Mouse (Mus musculus) intestine, embryonic 15.5 days (tissue): ENCODE data around the gene Lmo4. TPM values are rescaled to one million over a fixed set of nuclear protein-coding genes. Genes with fewer than 3 reads are reported as not detected.
A peak's percentile ranks its signal among the peaks of the same experiment; 100 is the strongest.

ENCODE experiments used
- ATAC-seq: fragments of 200-750 bp; cut with Nextera tagmentation; 2 replicates; pipeline ENCODE4 v1.8.0; 2017; ENCODE audit warnings: moderate TSS enrichment, moderate library complexity
- H3K27ac ChIP-seq: fragments of 300-500 bp; sonication (generic); 2 replicates; pipeline ENCODE4 v1.5.1; 2015; ENCODE audit warnings: mild to moderate bottlenecking, inconsistent platforms
- H3K27me3 ChIP-seq: fragments of 300-500 bp; sonication (generic); replicated peaks from 2 replicates; pipeline ENCODE4 v1.6.1; 2015; ENCODE audit warnings: inconsistent platforms
- H3K36me3 ChIP-seq: fragments of 300-500 bp; sonication (generic); 2 replicates; pipeline ENCODE4 v1.6.1; 2015; ENCODE audit warnings: inconsistent platforms
- H3K4me1 ChIP-seq: fragments of 300-500 bp; sonication (generic); replicated peaks from 2 replicates; pipeline ENCODE4 v1.6.1; 2015; ENCODE audit warnings: inconsistent platforms
- H3K4me2 ChIP-seq: fragments of 300-500 bp; sonication (generic); replicated peaks from 2 replicates; pipeline ENCODE4 v1.6.1; 2015; ENCODE audit warnings: mild to moderate bottlenecking, inconsistent platforms
- H3K4me3 ChIP-seq: fragments of 300-500 bp; sonication (generic); replicated peaks from 2 replicates; pipeline ENCODE4 v1.5.1; 2015; ENCODE audit warnings: inconsistent platforms
- H3K9ac ChIP-seq: fragments of 300-500 bp; sonication (generic); 2 replicates; pipeline ENCODE4 v1.6.1; 2015; ENCODE audit warnings: inconsistent platforms
- H3K9me3 ChIP-seq: fragments of 300-500 bp; sonication (generic); 2 replicates; pipeline ENCODE4 v1.6.1; 2016; ENCODE audit warnings: inconsistent platforms
- WGBS: fragments of 180-500 bp; shearing (Covaris S2); methylation state at CpG from one replicate; pipeline ENCODE4 v1.1.7; 2015; 5-methylcytosine and 5-hydroxymethylcytosine counted together
- polyA plus RNA-seq: library from polyadenylated mRNA; unstranded; fragments of >200 nt; fragmentation: Nextera tagmentation; extraction: Ambion mirVana; gene quantifications from 2 replicates; pipeline ENCODE4 v1.2.1, GENCODE M21; 2015

Gene Lmo4
- polyA plus RNA-seq: 53.6 and 60.8 TPM in 2 replicates

DNA sequence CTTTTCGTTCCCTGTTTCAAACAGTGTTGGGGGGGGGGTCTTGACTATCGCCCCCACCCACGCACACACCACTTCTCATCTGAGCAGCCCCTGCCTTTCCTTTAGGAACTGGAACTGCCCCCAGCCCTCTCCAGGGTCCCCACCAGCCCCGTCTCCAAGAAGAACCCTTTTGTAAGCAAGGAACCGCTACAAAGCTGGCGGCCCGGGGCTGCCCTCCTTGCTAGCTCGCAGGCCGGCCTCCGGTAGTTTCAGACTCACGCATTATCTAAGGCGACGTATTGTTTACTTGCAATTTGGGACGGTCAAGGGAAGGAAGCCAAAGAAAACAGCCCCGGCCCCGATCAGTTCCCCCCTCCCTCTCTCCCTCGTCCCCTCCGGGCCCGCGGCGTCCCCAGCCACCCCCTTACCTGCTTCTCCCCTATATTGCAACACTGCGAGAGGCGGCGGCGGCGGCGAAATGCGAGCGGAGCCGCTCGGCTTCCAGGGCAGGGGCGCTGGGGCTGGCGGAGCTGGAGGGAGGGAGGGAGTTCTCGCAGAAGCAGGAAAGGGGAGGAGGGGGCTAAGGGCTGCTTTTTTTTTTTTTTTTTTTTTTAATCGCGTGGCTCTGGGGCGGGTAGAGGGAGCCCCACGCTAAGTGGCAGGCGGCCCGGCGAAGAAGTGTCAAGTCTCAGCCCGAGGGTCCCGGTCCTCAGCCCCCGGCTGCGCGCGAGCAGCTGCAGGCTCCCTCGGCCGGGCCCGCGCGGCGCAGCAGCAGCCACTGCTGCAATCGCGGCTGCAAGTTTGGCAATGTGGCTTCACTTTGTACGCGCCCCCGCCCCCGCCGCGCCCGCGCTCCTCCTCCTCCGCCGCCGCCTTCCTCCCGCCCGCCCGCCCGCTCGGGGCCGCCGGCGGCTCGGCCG, at the start of gene Lmo4:
Lmo4 (minus strand) TSS at position 808 of the 899 bp plus-strand sequence.
- peak; percentile 81 for ATAC-seq

GRCm38 (mm10) chr3:144254281-144254680, 49.3 kb upstream of the Lmo4 start:
- H3K4me1 ChIP-seq: 0 out of 2 replicates have a peak, but pooled peaks cover 3% of the 10 kb centered on the region
- H3K4me2 ChIP-seq: no peak overlapping the region
- no peak for ATAC-seq
- 92% methylated on average over 5 of the region's 5 CpGs for WGBS
- H3K27ac ChIP-seq: no peak overlapping the region
- H3K36me3 ChIP-seq: no peaks in the 10 kb centered on the region
- H3K4me3 ChIP-seq: no peak overlapping the region
- H3K27me3 ChIP-seq: no peaks in the 10 kb centered on the region
- H3K9me3 ChIP-seq: no peaks in the 10 kb centered on the region
- no peak overlapping the region for H3K9ac ChIP-seq

More for the DNA sequence above, at the start of gene Lmo4:
- peaks cover 13% of the 10 kb centered on the region; the same call in 1 of the 2 replicates for H3K4me1 ChIP-seq
- H3K27ac ChIP-seq: peak within 1 kb of the TSS; percentile 98
- H3K9ac ChIP-seq: peak within 1 kb of the TSS; percentile 95
- H3K4me2 ChIP-seq: peak within 1 kb of the TSS; percentile 91
- no peaks in the 10 kb centered on the region for H3K27me3 ChIP-seq
- H3K36me3 ChIP-seq: no peaks in the 10 kb centered on the region
- H3K4me3 ChIP-seq: peak within 1 kb of the TSS; percentile 88
- under 1% methylated on average over 58 of the region's 76 CpGs for WGBS
- H3K9me3 ChIP-seq: no peaks in the 10 kb centered on the region

- no peak overlapping the region for H3K4me2 ChIP-seq
- 40% methylated on average over 6 of the region's 6 CpGs for WGBS
- no peak overlapping the region for H3K4me3 ChIP-seq
- 0 out of 2 replicates have a peak, but pooled peaks cover 3% of the 10 kb centered on the region for H3K4me1 ChIP-seq
- ATAC-seq: no peak
- H3K27me3 ChIP-seq: no peaks in the 10 kb centered on the region
- H3K9me3 ChIP-seq: no peaks in the 10 kb centered on the region
- no peaks in the 10 kb centered on the region for H3K36me3 ChIP-seq
- H3K9ac ChIP-seq: no peak overlapping the region
- no peak overlapping the region for H3K27ac ChIP-seq
Measured at GRCm38 (mm10) chr3:144253018-144253417, 48.0 kb upstream of the Lmo4 start.

- H3K36me3 ChIP-seq: no peaks in the 10 kb centered on the region
- 0 out of 2 replicates have a peak, but pooled peaks cover 3% of the 10 kb centered on the region for H3K4me1 ChIP-seq
- no peak overlapping the region for H3K27ac ChIP-seq
- H3K4me3 ChIP-seq: no peak overlapping the region
- 78% methylated on average over 4 of the region's 4 CpGs for WGBS
- ATAC-seq: no peak
- H3K27me3 ChIP-seq: no peaks in the 10 kb centered on the region
- H3K9ac ChIP-seq: no peak overlapping the region
- H3K9me3 ChIP-seq: no peaks in the 10 kb centered on the region
- H3K4me2 ChIP-seq: no peak overlapping the region
Measured at GRCm38 (mm10) chr3:144252109-144252508, 47.1 kb upstream of the Lmo4 start.

DNA sequence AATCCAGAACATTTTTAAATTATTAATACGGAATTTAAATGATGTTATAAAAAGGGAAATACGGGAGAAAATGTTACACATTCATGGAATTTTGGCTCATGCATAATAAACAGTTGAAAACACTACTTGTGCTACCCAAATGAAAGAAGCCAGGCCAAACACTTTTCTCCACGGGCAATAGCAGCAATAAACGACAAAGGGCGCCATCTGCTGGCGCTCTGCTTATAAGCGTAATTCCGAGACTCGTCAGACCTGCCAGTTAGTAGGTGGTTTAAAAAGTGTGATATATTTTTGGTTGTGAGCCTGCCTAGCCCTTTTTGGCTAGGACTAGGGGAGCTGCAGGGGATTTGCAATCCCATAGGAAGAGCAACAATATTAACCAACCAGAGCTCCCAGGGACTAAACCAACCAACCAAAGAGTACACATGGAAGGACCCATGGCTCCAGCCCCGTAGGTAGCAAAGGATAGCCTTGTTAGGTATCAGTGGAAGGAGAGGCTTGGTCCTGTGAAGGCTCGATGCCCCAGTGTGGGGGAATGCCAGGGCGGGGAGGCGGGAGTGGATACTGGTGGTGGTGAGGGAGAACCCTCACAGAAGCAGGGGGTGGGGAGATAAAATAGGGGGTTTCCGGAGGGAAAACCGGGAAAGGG, 37.1 kb upstream of the Lmo4 start:
- 24% methylated on average over 15 of the region's 15 CpGs for WGBS
- H3K36me3 ChIP-seq: no peaks in the 10 kb centered on the region
- 0 out of 2 replicates have a peak, but pooled peaks have one; percentile 47 for ATAC-seq

GRCm38 (mm10) chr3:144241161-144241560, 36.1 kb upstream of the Lmo4 start:
- Histone ChIP-seq H3K9me3 (no peaks in the 10 kb centered on the region), H3K27ac (no peak overlapping the region), H3K4me3 (no peak overlapping the region), H3K9ac (no peak overlapping the region), H3K4me2 (no peak overlapping the region), H3K27me3 (no peaks in the 10 kb centered on the region), H3K36me3 (no peaks in the 10 kb centered on the region), H3K4me1 (no peaks in the 10 kb centered on the region)
- 92% methylated on average over 3 of the region's 3 CpGs for WGBS
- ATAC-seq: no peak

More for the DNA sequence above, 37.1 kb upstream of the Lmo4 start:
- Histone ChIP-seq H3K4me2 (no peak overlapping the region), H3K27ac (no peak overlapping the region), H3K9me3 (no peaks in the 10 kb centered on the region), H3K4me1 (no peaks in the 10 kb centered on the region), H3K9ac (no peak overlapping the region), H3K27me3 (no peaks in the 10 kb centered on the region), H3K4me3 (no peak overlapping the region)

GRCm38 (mm10) chr3:144238482-144238881, 33.5 kb upstream of the Lmo4 start:
- no peak overlapping the region for H3K27ac ChIP-seq
- no peaks in the 10 kb centered on the region for H3K27me3 ChIP-seq
- no peak overlapping the region for H3K9ac ChIP-seq
- H3K4me1 ChIP-seq: no peaks in the 10 kb centered on the region
- H3K9me3 ChIP-seq: no peaks in the 10 kb centered on the region
- no peak for ATAC-seq
- WGBS: 90% methylated on average over 11 of the region's 11 CpGs
- no peak overlapping the region for H3K4me2 ChIP-seq
- H3K4me3 ChIP-seq: no peak overlapping the region
- H3K36me3 ChIP-seq: no peaks in the 10 kb centered on the region

DNA sequence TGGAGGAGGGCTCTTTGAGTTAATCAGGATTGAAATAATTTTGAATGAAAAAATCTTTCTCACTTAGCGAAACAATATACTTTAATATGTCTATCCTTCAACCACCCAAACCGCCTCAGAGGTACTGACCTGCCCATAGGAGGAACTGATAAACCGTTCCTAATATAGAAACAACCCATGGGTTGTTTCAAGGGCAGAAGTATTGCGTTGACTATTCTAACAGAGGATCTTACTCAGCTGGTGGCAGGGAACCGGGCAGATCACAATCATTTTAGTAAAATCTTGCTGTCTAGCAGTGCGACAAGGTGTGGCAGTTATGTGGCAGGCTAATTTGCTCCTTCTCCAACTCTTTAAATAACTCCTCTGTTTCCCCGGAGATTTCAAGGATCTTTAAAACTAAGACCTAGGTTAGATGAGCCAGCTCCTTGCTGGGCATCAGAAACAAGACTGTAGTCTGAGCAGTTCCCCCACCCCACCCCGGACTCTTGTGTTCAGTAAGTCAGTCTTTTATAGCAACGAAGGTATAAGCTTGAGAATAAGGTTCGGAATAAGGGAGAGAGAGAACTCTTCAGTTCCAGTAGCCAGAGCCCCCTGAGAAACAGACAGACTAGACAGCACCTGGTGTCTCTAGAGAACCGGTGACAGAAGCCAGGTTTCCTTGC, 27.5 kb upstream of the Lmo4 start:
- Histone ChIP-seq H3K4me1 (no peaks in the 10 kb centered on the region), H3K9me3 (no peaks in the 10 kb centered on the region), H3K27ac (no peak overlapping the region), H3K36me3 (no peaks in the 10 kb centered on the region), H3K4me3 (no peak overlapping the region), H3K4me2 (no peak overlapping the region), H3K27me3 (no peaks in the 10 kb centered on the region), H3K9ac (no peak overlapping the region)
- no peak for ATAC-seq
- WGBS: 81% methylated on average over 11 of the region's 11 CpGs

DNA sequence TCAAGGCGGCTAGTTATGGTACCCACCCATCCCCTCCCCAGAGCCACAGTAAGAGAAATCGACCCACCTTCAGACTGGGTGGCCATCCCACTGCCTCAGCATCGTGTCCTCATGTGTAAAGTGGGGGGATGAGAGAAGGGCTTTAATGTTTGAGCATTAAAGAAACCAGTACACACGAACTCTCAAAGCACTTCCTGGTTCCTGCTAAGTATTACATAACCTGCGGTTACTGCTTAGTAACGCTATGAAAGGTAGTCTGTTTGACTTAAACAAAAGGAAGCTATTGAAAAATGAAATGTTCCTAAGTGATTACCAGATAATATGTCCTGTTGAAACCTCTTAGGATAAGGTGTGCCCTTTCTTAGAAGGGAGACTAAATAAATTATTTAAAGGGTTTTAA, 26.9 kb upstream of the Lmo4 start:
- no peak for ATAC-seq
- Histone ChIP-seq H3K9me3 (no peaks in the 10 kb centered on the region), H3K27ac (no peak overlapping the region), H3K36me3 (no peaks in the 10 kb centered on the region), H3K4me3 (no peak overlapping the region), H3K4me2 (no peak overlapping the region), H3K9ac (no peak overlapping the region), H3K27me3 (no peaks in the 10 kb centered on the region), H3K4me1 (no peaks in the 10 kb centered on the region)
- 64% methylated on average over 6 of the region's 6 CpGs for WGBS

- H3K9me3 ChIP-seq: no peaks in the 10 kb centered on the region
- no peaks in the 10 kb centered on the region for H3K27me3 ChIP-seq
- H3K4me1 ChIP-seq: no peaks in the 10 kb centered on the region
- H3K9ac ChIP-seq: no peak overlapping the region
- WGBS: 84% methylated on average over 7 of the region's 7 CpGs
- H3K36me3 ChIP-seq: no peaks in the 10 kb centered on the region
- H3K4me2 ChIP-seq: no peak overlapping the region
- no peak overlapping the region for H3K27ac ChIP-seq
- ATAC-seq: no peak
- H3K4me3 ChIP-seq: no peak overlapping the region
Measured at GRCm38 (mm10) chr3:144231419-144231818, 26.4 kb upstream of the Lmo4 start.

DNA sequence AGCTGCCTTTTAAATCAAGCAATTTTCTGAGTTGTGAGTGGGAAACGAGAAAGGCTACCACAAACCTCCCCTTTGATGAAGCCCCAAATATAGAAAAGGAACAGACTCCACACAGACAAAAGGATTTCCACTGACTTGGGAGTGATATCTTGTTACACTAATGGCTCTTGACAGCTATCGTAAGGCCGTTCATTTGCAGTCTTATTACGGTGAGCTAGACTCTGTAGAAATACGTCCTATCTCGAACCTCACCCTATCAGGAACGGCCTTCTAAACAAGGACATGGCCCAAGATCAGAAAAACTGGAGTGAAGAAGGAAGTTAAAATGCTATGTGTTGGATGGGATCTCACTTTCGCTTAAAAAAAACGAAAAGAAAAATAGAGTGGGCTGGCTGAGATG, 25.0 kb upstream of the Lmo4 start:
- ATAC-seq: no peak
- WGBS: 74% methylated on average over 9 of the region's 9 CpGs
- H3K27me3 ChIP-seq: no peaks in the 10 kb centered on the region

DNA sequence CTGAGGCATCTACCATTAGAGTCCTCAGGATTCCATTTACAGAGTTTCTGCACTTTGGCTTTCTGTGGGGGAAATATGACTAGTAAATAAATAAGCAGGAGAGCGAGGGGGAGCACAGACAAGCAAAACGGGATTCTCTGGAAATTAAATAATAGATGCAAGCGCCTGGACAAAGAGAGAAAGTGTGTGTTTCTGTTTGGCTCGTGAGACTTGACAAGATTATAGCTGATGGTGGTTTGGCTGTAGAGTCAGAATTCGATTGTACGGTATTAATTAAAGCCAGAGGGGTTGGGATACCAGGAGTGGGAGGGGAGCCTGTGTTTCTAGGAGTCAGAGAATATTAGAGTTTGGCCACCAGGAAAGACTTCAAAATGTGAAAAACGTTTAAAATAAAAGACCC, 24.3 kb upstream of the Lmo4 start:
- Histone ChIP-seq H3K27me3 (no peaks in the 10 kb centered on the region), H3K9ac (no peak overlapping the region), H3K4me3 (no peak overlapping the region), H3K36me3 (no peaks in the 10 kb centered on the region), H3K27ac (no peak overlapping the region), H3K4me2 (no peak overlapping the region), H3K4me1 (no peaks in the 10 kb centered on the region), H3K9me3 (no peaks in the 10 kb centered on the region)
- WGBS: 66% methylated on average over 7 of the region's 7 CpGs
- ATAC-seq: no peak

More for the DNA sequence above, 25.0 kb upstream of the Lmo4 start:
- H3K4me3 ChIP-seq: no peak overlapping the region
- H3K4me1 ChIP-seq: no peaks in the 10 kb centered on the region
- no peak overlapping the region for H3K9ac ChIP-seq
- no peak overlapping the region for H3K4me2 ChIP-seq
- no peak overlapping the region for H3K27ac ChIP-seq
- H3K9me3 ChIP-seq: no peaks in the 10 kb centered on the region
- H3K36me3 ChIP-seq: no peaks in the 10 kb centered on the region
